Mouse (Mus musculus): Measurements from ENCODE around the gene Meis1. TPM values are rescaled to one million over a fixed set of nuclear protein-coding genes. Genes with fewer than 3 reads are reported as not detected.

Gene Meis1
- polyA plus RNA-seq, 1 experiment from 2014 or later, result 178 TPM

- WGBS, result 52% methylated on average over 2 of the region's 2 CpGs
- no peak for ATAC-seq (ENCODE audit: low FRiP score)
- no peak overlapping the region for H3K4me2 ChIP-seq (replicated peaks)
- H3K27ac ChIP-seq, result no peak overlapping the region
- peaks cover 11% of the 10 kb centered on the region; the same call in 1 of the 2 replicates for H3K36me3 ChIP-seq (replicated peaks; ENCODE audit: control insufficient read depth, insufficient read depth)
- no peaks in the 10 kb centered on the region for H3K4me1 ChIP-seq (replicated peaks; ENCODE audit: control insufficient read depth, insufficient read depth, low read length)
- H3K9ac ChIP-seq, result no peak overlapping the region
- H3K4me3 ChIP-seq (replicated peaks; ENCODE audit: low read length), result no peak overlapping the region
- no peak for DNase-seq (ENCODE audit: low spot score)
- no peaks in the 10 kb centered on the region for H3K9me3 ChIP-seq (ENCODE audit: control insufficient read depth, low read length)
- H3K27me3 ChIP-seq (ENCODE audit: control insufficient read depth, insufficient read depth, low read length), result no peaks in the 10 kb centered on the region
Observed at GRCm38 (mm10) chr11:18892470-18892869, 126.3 kb downstream of the Meis1 start.

- WGBS, result 8% methylated on average over 5 of the region's 5 CpGs
- H3K27ac ChIP-seq, result no peak overlapping the region
- no peak for DNase-seq (ENCODE audit: low spot score)
Observed at GRCm38 (mm10) chr11:18889139-18889538, 129.6 kb downstream of the Meis1 start.

GRCm38 (mm10) chr11:18888651-18889050 is 130.1 kb downstream of the Meis1 start:
- Histone ChIP-seq H3K9me3 (ENCODE audit: control insufficient read depth, low read length) (no peaks in the 10 kb centered on the region), H3K27ac (no peak overlapping the region), H3K4me1 (replicated peaks; ENCODE audit: control insufficient read depth, insufficient read depth, low read length) (peaks cover 25% of the 10 kb centered on the region), H3K4me2 (replicated peaks) (no peak overlapping the region), H3K36me3 (replicated peaks; ENCODE audit: control insufficient read depth, insufficient read depth) (peaks cover 11% of the 10 kb centered on the region; the same call in 1 of the 2 replicates), H3K4me3 (replicated peaks; ENCODE audit: low read length) (no peak overlapping the region), H3K9ac (no peak overlapping the region), H3K27me3 (ENCODE audit: control insufficient read depth, insufficient read depth, low read length) (no peaks in the 10 kb centered on the region)
- WGBS, result 69% methylated on average over 1 of the region's 1 CpGs
- no peak for DNase-seq (ENCODE audit: low spot score)
- ATAC-seq (ENCODE audit: low FRiP score), result no peak

More at GRCm38 (mm10) chr11:18889139-18889538, 129.6 kb downstream of the Meis1 start:
- Histone ChIP-seq H3K4me2 (replicated peaks) (no peak overlapping the region), H3K9me3 (ENCODE audit: control insufficient read depth, low read length) (no peaks in the 10 kb centered on the region), H3K4me1 (replicated peaks; ENCODE audit: control insufficient read depth, insufficient read depth, low read length) (peaks cover 20% of the 10 kb centered on the region), H3K27me3 (ENCODE audit: control insufficient read depth, insufficient read depth, low read length) (no peaks in the 10 kb centered on the region), H3K9ac (no peak overlapping the region), H3K4me3 (replicated peaks; ENCODE audit: low read length) (no peak overlapping the region), H3K36me3 (replicated peaks; ENCODE audit: control insufficient read depth, insufficient read depth) (peaks cover 11% of the 10 kb centered on the region; the same call in 1 of the 2 replicates)
- no peak for ATAC-seq (ENCODE audit: low FRiP score)

GRCm38 (mm10) chr11:18885729-18886325 is 133.0 kb downstream of the Meis1 start:
- H3K36me3 ChIP-seq (replicated peaks; ENCODE audit: control insufficient read depth, insufficient read depth), result peaks cover 8% of the 10 kb centered on the region; the same call in 1 of the 2 replicates
- no peaks in the 10 kb centered on the region for H3K27me3 ChIP-seq (ENCODE audit: control insufficient read depth, insufficient read depth, low read length)
- DNase-seq (ENCODE audit: low spot score), result no peak
- H3K4me2 ChIP-seq (replicated peaks), result no peak overlapping the region
- no peak for ATAC-seq (ENCODE audit: low FRiP score)
- H3K27ac ChIP-seq, result peak overlapping the region; percentile 84
- no peak overlapping the region for H3K9ac ChIP-seq
- WGBS, result 15% methylated on average over 9 of the region's 9 CpGs
- peaks cover 51% of the 10 kb centered on the region for H3K4me1 ChIP-seq (replicated peaks; ENCODE audit: control insufficient read depth, insufficient read depth, low read length)
- no peak overlapping the region for H3K4me3 ChIP-seq (replicated peaks; ENCODE audit: low read length)
- no peaks in the 10 kb centered on the region for H3K9me3 ChIP-seq (ENCODE audit: control insufficient read depth, low read length)

- Histone ChIP-seq H3K9me3 (ENCODE audit: control insufficient read depth, low read length) (no peaks in the 10 kb centered on the region), H3K4me2 (replicated peaks) (no peak overlapping the region), H3K27ac (peak overlapping the region; percentile 84), H3K4me3 (replicated peaks; ENCODE audit: low read length) (no peak overlapping the region), H3K27me3 (ENCODE audit: control insufficient read depth, insufficient read depth, low read length) (no peaks in the 10 kb centered on the region), H3K4me1 (replicated peaks; ENCODE audit: control insufficient read depth, insufficient read depth, low read length) (peaks cover 58% of the 10 kb centered on the region), H3K9ac (no peak overlapping the region), H3K36me3 (replicated peaks; ENCODE audit: control insufficient read depth, insufficient read depth) (peaks cover 8% of the 10 kb centered on the region; the same call in 1 of the 2 replicates)
- ATAC-seq (ENCODE audit: low FRiP score), result no peak
- DNase-seq (ENCODE audit: low spot score), result no peak
- WGBS, result 23% methylated on average over 6 of the region's 6 CpGs
Observed at GRCm38 (mm10) chr11:18885036-18885728, 133.6 kb downstream of the Meis1 start.

GRCm38 (mm10) chr11:18883987-18884386 is 134.8 kb downstream of the Meis1 start:
- Histone ChIP-seq H3K9me3 (ENCODE audit: control insufficient read depth, low read length) (no peaks in the 10 kb centered on the region), H3K4me3 (replicated peaks; ENCODE audit: low read length) (no peak overlapping the region), H3K9ac (no peak overlapping the region), H3K27ac (peak overlapping the region; percentile 84), H3K4me1 (replicated peaks; ENCODE audit: control insufficient read depth, insufficient read depth, low read length) (peaks cover 61% of the 10 kb centered on the region), H3K36me3 (replicated peaks; ENCODE audit: control insufficient read depth, insufficient read depth) (peaks cover 6% of the 10 kb centered on the region; the same call in 1 of the 2 replicates), H3K27me3 (ENCODE audit: control insufficient read depth, insufficient read depth, low read length) (no peaks in the 10 kb centered on the region), H3K4me2 (replicated peaks) (no peak overlapping the region)
- DNase-seq (ENCODE audit: low spot score) (no peak), ATAC-seq (ENCODE audit: low FRiP score) (no peak)
- WGBS, result 38% methylated on average over 3 of the region's 3 CpGs

- H3K4me2 ChIP-seq (replicated peaks), result no peak overlapping the region
- no peaks in the 10 kb centered on the region for H3K9me3 ChIP-seq (ENCODE audit: control insufficient read depth, low read length)
- no peak overlapping the region for H3K9ac ChIP-seq
- ATAC-seq (ENCODE audit: low FRiP score), result peak; percentile 82
- H3K27me3 ChIP-seq (ENCODE audit: control insufficient read depth, insufficient read depth, low read length), result no peaks in the 10 kb centered on the region
- H3K4me1 ChIP-seq (replicated peaks; ENCODE audit: control insufficient read depth, insufficient read depth, low read length), result peaks cover 66% of the 10 kb centered on the region
- 16% methylated on average over 2 of the region's 2 CpGs for WGBS
- H3K27ac ChIP-seq, result peak overlapping the region; percentile 84
- H3K36me3 ChIP-seq (replicated peaks; ENCODE audit: control insufficient read depth, insufficient read depth), result peaks cover 5% of the 10 kb centered on the region; the same call in 1 of the 2 replicates
- peak; percentile 75 for DNase-seq (ENCODE audit: low spot score)
- no peak overlapping the region for H3K4me3 ChIP-seq (replicated peaks; ENCODE audit: low read length)
Observed at GRCm38 (mm10) chr11:18883507-18883881, 135.3 kb downstream of the Meis1 start.

GRCm38 (mm10) chr11:18882747-18883506 is 135.9 kb downstream of the Meis1 start:
- peaks cover 71% of the 10 kb centered on the region for H3K4me1 ChIP-seq (replicated peaks; ENCODE audit: control insufficient read depth, insufficient read depth, low read length)
- no peaks in the 10 kb centered on the region for H3K27me3 ChIP-seq (ENCODE audit: control insufficient read depth, insufficient read depth, low read length)
- ATAC-seq (ENCODE audit: low FRiP score) (peak; percentile 34; the same call in 1 of the 2 replicates), DNase-seq (ENCODE audit: low spot score) (no peak)
- no peak overlapping the region for H3K9ac ChIP-seq
- H3K9me3 ChIP-seq (ENCODE audit: control insufficient read depth, low read length), result no peaks in the 10 kb centered on the region
- H3K27ac ChIP-seq, result peak overlapping the region; percentile 84
- WGBS, result 28% methylated on average over 3 of the region's 3 CpGs
- H3K36me3 ChIP-seq (replicated peaks; ENCODE audit: control insufficient read depth, insufficient read depth), result peaks cover 5% of the 10 kb centered on the region; the same call in 1 of the 2 replicates
- H3K4me2 ChIP-seq (replicated peaks), result no peak overlapping the region
- H3K4me3 ChIP-seq (replicated peaks; ENCODE audit: low read length), result no peak overlapping the region

GRCm38 (mm10) chr11:18882315-18882714 is 136.5 kb downstream of the Meis1 start:
- Histone ChIP-seq H3K36me3 (replicated peaks; ENCODE audit: control insufficient read depth, insufficient read depth) (peaks cover 5% of the 10 kb centered on the region; the same call in 1 of the 2 replicates), H3K9me3 (ENCODE audit: control insufficient read depth, low read length) (no peaks in the 10 kb centered on the region), H3K27ac (peak overlapping the region; percentile 94), H3K4me3 (replicated peaks; ENCODE audit: low read length) (no peak overlapping the region), H3K4me2 (replicated peaks) (no peak overlapping the region), H3K9ac (no peak overlapping the region), H3K4me1 (replicated peaks; ENCODE audit: control insufficient read depth, insufficient read depth, low read length) (peaks cover 71% of the 10 kb centered on the region), H3K27me3 (ENCODE audit: control insufficient read depth, insufficient read depth, low read length) (no peaks in the 10 kb centered on the region)
- DNase-seq (ENCODE audit: low spot score) (no peak), ATAC-seq (ENCODE audit: low FRiP score) (no peak)
- WGBS, result 24% methylated on average over 5 of the region's 5 CpGs
